Mouse (Mus musculus): ENCODE data around the gene Phc1. TPM values are rescaled to one million over a fixed set of nuclear protein-coding genes. Genes with fewer than 3 reads are reported as not detected.
A peak's percentile ranks its signal among the peaks of the same experiment; 100 is the strongest.

The Phc1 gene
- polyA plus RNA-seq, 1 experiment from 2014 or later = 19.8 TPM

- no peak overlapping the region for H3K27ac ChIP-seq (ENCODE audit: low read depth)
- no peak overlapping the region for H3K9ac ChIP-seq (ENCODE audit: low read length)
- H3K9me3 ChIP-seq (ENCODE audit: control insufficient read depth, low read length) = no peaks in the 10 kb centered on the region
- H3K27me3 ChIP-seq (replicated peaks; ENCODE audit: control insufficient read depth, insufficient read depth, low read length) = no peaks in the 10 kb centered on the region
- H3K4me1 ChIP-seq (replicated peaks; ENCODE audit: control insufficient read depth, insufficient read depth, low read length) = no peaks in the 10 kb centered on the region
- DNase-seq (ENCODE audit: low spot score) = peak; percentile 89
- ATAC-seq (replicated peaks; ENCODE audit: low FRiP score, low TSS enrichment, low read depth) = no peak
- no peaks in the 10 kb centered on the region for H3K36me3 ChIP-seq (ENCODE audit: control insufficient read depth, insufficient read depth, low read length)
- no peak overlapping the region for H3K4me3 ChIP-seq (ENCODE audit: low read depth, low read length)
- H3K4me2 ChIP-seq (ENCODE audit: low read length) = no peak overlapping the region
- WGBS = 30% methylated on average over 6 of the region's 6 CpGs
Measured at GRCm38 (mm10) chr6:122304355-122304754, 36.0 kb downstream of the Phc1 start.

DNA sequence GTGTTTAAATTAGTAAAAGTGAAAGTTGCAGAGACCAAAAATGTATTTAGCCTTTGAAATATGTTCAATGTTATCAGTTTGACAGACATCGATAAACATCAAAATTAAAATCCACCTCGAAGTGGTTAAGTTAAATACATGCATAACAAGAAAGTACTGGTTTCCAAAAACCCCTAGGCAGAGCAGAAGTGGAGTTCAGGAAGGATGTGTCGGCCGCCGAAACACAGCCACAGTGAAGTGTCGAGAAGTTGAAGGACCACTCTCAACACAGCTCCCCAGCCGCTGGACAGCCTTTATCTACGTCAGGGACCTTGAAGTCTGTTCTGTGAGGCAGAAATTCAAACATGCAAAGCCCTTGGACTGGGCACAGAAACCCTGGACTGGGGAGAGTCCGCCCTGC is 36.8 kb downstream of the Phc1 start:
- 81% methylated on average over 9 of the region's 9 CpGs for WGBS
- H3K4me3 ChIP-seq (ENCODE audit: low read depth, low read length) = no peak overlapping the region
- no peak overlapping the region for H3K4me2 ChIP-seq (ENCODE audit: low read length)
- DNase-seq (ENCODE audit: low spot score) = no peak
- H3K9ac ChIP-seq (ENCODE audit: low read length) = no peak overlapping the region
- no peak overlapping the region for H3K27ac ChIP-seq (ENCODE audit: low read depth)
- ATAC-seq (replicated peaks; ENCODE audit: low FRiP score, low TSS enrichment, low read depth) = no peak
- H3K27me3 ChIP-seq (replicated peaks; ENCODE audit: control insufficient read depth, insufficient read depth, low read length) = no peaks in the 10 kb centered on the region
- no peaks in the 10 kb centered on the region for H3K9me3 ChIP-seq (ENCODE audit: control insufficient read depth, low read length)
- no peaks in the 10 kb centered on the region for H3K36me3 ChIP-seq (ENCODE audit: control insufficient read depth, insufficient read depth, low read length)
- no peaks in the 10 kb centered on the region for H3K4me1 ChIP-seq (replicated peaks; ENCODE audit: control insufficient read depth, insufficient read depth, low read length)

- Histone ChIP-seq H3K27ac (ENCODE audit: low read depth) (no peak overlapping the region), H3K4me2 (ENCODE audit: low read length) (no peak overlapping the region), H3K27me3 (replicated peaks; ENCODE audit: control insufficient read depth, insufficient read depth, low read length) (no peaks in the 10 kb centered on the region), H3K36me3 (ENCODE audit: control insufficient read depth, insufficient read depth, low read length) (no peaks in the 10 kb centered on the region), H3K9me3 (ENCODE audit: control insufficient read depth, low read length) (no peaks in the 10 kb centered on the region), H3K4me1 (replicated peaks; ENCODE audit: control insufficient read depth, insufficient read depth, low read length) (0 out of 2 replicates have a peak, but pooled peaks cover 3% of the 10 kb centered on the region), H3K9ac (ENCODE audit: low read length) (no peak overlapping the region), H3K4me3 (ENCODE audit: low read depth, low read length) (no peak overlapping the region)
- ATAC-seq (replicated peaks; ENCODE audit: low FRiP score, low TSS enrichment, low read depth) = no peak
- 85% methylated on average over 4 of the region's 4 CpGs for WGBS
- no peak for DNase-seq (ENCODE audit: low spot score)
Measured at GRCm38 (mm10) chr6:122302661-122303060, 37.7 kb downstream of the Phc1 start.

DNA sequence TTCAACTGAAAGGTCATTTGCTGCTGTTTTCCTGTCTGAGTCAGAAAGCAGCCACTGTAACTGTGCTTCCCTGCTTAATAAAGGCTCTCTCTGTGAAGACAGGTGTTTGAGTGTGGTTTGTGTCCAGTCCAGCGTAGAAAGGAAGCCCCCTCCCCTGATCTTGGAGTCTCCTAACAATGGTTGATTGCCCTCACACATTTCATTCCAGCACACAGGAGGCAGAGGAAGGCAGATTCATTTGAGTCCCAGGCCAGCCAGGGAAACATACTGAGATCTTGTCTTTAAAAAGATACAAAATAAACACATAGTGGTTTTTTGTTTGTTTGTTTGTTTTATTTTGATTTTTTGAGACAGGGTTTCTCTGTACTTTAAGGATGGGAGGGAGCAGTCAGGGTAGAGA is 38.2 kb downstream of the Phc1 start:
- ATAC-seq (replicated peaks; ENCODE audit: low FRiP score, low TSS enrichment, low read depth) (no peak), DNase-seq (ENCODE audit: low spot score) (no peak)
- Histone ChIP-seq H3K9ac (ENCODE audit: low read length) (no peak overlapping the region), H3K36me3 (ENCODE audit: control insufficient read depth, insufficient read depth, low read length) (no peaks in the 10 kb centered on the region), H3K9me3 (ENCODE audit: control insufficient read depth, low read length) (no peaks in the 10 kb centered on the region), H3K4me2 (ENCODE audit: low read length) (no peak overlapping the region), H3K27me3 (replicated peaks; ENCODE audit: control insufficient read depth, insufficient read depth, low read length) (no peaks in the 10 kb centered on the region), H3K27ac (ENCODE audit: low read depth) (no peak overlapping the region), H3K4me3 (ENCODE audit: low read depth, low read length) (no peak overlapping the region), H3K4me1 (replicated peaks; ENCODE audit: control insufficient read depth, insufficient read depth, low read length) (0 out of 2 replicates have a peak, but pooled peaks cover 3% of the 10 kb centered on the region)
- WGBS = 52% methylated on average over 1 of the region's 1 CpGs

- no peak overlapping the region for H3K27ac ChIP-seq (ENCODE audit: low read depth)
- WGBS = 39% methylated on average over 3 of the region's 3 CpGs
- no peaks in the 10 kb centered on the region for H3K9me3 ChIP-seq (ENCODE audit: control insufficient read depth, low read length)
- H3K4me3 ChIP-seq (ENCODE audit: low read depth, low read length) = no peak overlapping the region
- H3K9ac ChIP-seq (ENCODE audit: low read length) = no peak overlapping the region
- no peaks in the 10 kb centered on the region for H3K27me3 ChIP-seq (replicated peaks; ENCODE audit: control insufficient read depth, insufficient read depth, low read length)
- H3K4me1 ChIP-seq (replicated peaks; ENCODE audit: control insufficient read depth, insufficient read depth, low read length) = 0 out of 2 replicates have a peak, but pooled peaks cover 5% of the 10 kb centered on the region
- DNase-seq (ENCODE audit: low spot score) = no peak
- H3K4me2 ChIP-seq (ENCODE audit: low read length) = no peak overlapping the region
- no peaks in the 10 kb centered on the region for H3K36me3 ChIP-seq (ENCODE audit: control insufficient read depth, insufficient read depth, low read length)
- no peak for ATAC-seq (replicated peaks; ENCODE audit: low FRiP score, low TSS enrichment, low read depth)
Measured at GRCm38 (mm10) chr6:122299621-122300133, 40.7 kb downstream of the Phc1 start.

DNA sequence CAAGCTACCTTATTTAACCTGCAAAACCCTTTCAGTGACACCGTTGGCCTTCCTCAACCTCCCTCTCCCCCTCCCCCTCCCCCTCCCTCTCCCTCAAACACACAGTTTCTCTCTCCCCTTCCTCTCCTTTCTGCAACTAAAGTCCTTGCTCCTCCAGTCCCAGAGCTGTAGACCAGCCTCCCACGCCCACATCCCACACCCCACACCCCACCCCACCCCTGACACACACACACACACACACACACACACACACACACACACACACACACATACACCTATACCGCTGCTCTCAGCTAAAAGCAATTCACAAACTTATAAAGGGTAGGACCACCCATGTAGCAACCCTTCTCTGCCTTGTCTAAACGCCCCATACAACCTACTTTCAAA is 42.1 kb downstream of the Phc1 start:
- no peaks in the 10 kb centered on the region for H3K36me3 ChIP-seq (ENCODE audit: control insufficient read depth, insufficient read depth, low read length)
- 0 out of 2 replicates have a peak, but pooled peaks cover 5% of the 10 kb centered on the region for H3K4me1 ChIP-seq (replicated peaks; ENCODE audit: control insufficient read depth, insufficient read depth, low read length)
- H3K4me2 ChIP-seq (ENCODE audit: low read length) = peak overlapping the region; percentile 67
- no peak overlapping the region for H3K9ac ChIP-seq (ENCODE audit: low read length)
- H3K27ac ChIP-seq (ENCODE audit: low read depth) = no peak overlapping the region
- DNase-seq (ENCODE audit: low spot score) = no peak
- WGBS = 46% methylated on average over 4 of the region's 4 CpGs
- H3K4me3 ChIP-seq (ENCODE audit: low read depth, low read length) = peak overlapping the region; percentile 49; the same call in 1 of the 2 replicates
- no peak for ATAC-seq (replicated peaks; ENCODE audit: low FRiP score, low TSS enrichment, low read depth)
- no peaks in the 10 kb centered on the region for H3K27me3 ChIP-seq (replicated peaks; ENCODE audit: control insufficient read depth, insufficient read depth, low read length)
- H3K9me3 ChIP-seq (ENCODE audit: control insufficient read depth, low read length) = no peaks in the 10 kb centered on the region

GRCm38 (mm10) chr6:122297279-122298222 is 42.8 kb downstream of the Phc1 start:
- H3K27ac ChIP-seq (ENCODE audit: low read depth) = peak overlapping the region; percentile 71; the same call in 1 of the 2 replicates
- ATAC-seq (replicated peaks; ENCODE audit: low FRiP score, low TSS enrichment, low read depth) = peak; percentile 61

DNA sequence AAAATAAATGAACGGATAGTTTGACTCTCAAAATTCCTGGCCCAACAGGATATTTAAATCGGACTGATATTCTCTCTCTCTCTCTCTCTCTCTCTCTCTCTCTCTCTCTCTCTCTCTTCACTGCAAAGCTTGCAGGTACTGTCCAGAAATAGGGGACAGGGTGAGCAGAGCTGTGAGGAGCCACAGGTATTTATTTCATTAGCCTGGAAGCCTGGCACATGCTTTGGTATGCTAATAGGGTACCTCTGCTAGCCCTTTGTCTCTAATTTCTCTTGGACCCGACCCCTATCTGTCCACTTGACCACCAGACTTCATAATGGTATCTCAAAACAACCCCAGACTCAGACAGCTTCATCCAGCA is 43.5 kb downstream of the Phc1 start:
- ATAC-seq (replicated peaks; ENCODE audit: low FRiP score, low TSS enrichment, low read depth) = peak; percentile 34; the same call in 1 of the 2 replicates
- WGBS = 27% methylated on average over 3 of the region's 3 CpGs

More at GRCm38 (mm10) chr6:122297279-122298222, 42.8 kb downstream of the Phc1 start:
- Histone ChIP-seq H3K9ac (ENCODE audit: low read length) (peak overlapping the region; percentile 63), H3K9me3 (ENCODE audit: control insufficient read depth, low read length) (no peaks in the 10 kb centered on the region), H3K4me1 (replicated peaks; ENCODE audit: control insufficient read depth, insufficient read depth, low read length) (0 out of 2 replicates have a peak, but pooled peaks cover 5% of the 10 kb centered on the region), H3K36me3 (ENCODE audit: control insufficient read depth, insufficient read depth, low read length) (no peaks in the 10 kb centered on the region), H3K4me3 (ENCODE audit: low read depth, low read length) (peak overlapping the region; percentile 49), H3K4me2 (ENCODE audit: low read length) (peak overlapping the region; percentile 67), H3K27me3 (replicated peaks; ENCODE audit: control insufficient read depth, insufficient read depth, low read length) (no peaks in the 10 kb centered on the region)
- whole genome bisulfite sequencing = 8% methylated on average over 25 of the region's 25 CpGs
- peak; percentile 67 for DNase-seq (ENCODE audit: low spot score)

More for the DNA sequence above, 43.5 kb downstream of the Phc1 start:
- Histone ChIP-seq H3K36me3 (ENCODE audit: control insufficient read depth, insufficient read depth, low read length) (no peaks in the 10 kb centered on the region), H3K4me3 (ENCODE audit: low read depth, low read length) (peak overlapping the region; percentile 49), H3K9me3 (ENCODE audit: control insufficient read depth, low read length) (no peaks in the 10 kb centered on the region), H3K4me1 (replicated peaks; ENCODE audit: control insufficient read depth, insufficient read depth, low read length) (0 out of 2 replicates have a peak, but pooled peaks cover 5% of the 10 kb centered on the region), H3K9ac (ENCODE audit: low read length) (peak overlapping the region; percentile 63), H3K27me3 (replicated peaks; ENCODE audit: control insufficient read depth, insufficient read depth, low read length) (no peaks in the 10 kb centered on the region), H3K27ac (ENCODE audit: low read depth) (peak overlapping the region; percentile 71; the same call in 1 of the 2 replicates), H3K4me2 (ENCODE audit: low read length) (peak overlapping the region; percentile 67)
- no peak for DNase-seq (ENCODE audit: low spot score)
